Mouse (Mus musculus) cortical plate, adult 2 months (tissue): Measurements from ENCODE around the gene Mbnl2. TPM values are rescaled to one million over a fixed set of nuclear protein-coding genes. Genes with fewer than 3 reads are reported as not detected.

Experiments used
- H3K27ac ChIP-seq: fragments of 200-500 bp; 2 replicates; pipeline ENCODE4 v1.5.1; 2012; ENCODE audit warnings: low read length, control low read depth, inconsistent platforms; ENCODE audit not compliant: insufficient read depth
- H3K4me1 ChIP-seq: fragments of 200-500 bp; 2 replicates; pipeline ENCODE4 v1.6.1; 2011; ENCODE audit warnings: low read length; ENCODE audit not compliant: control insufficient read depth, insufficient read depth
- H3K4me3 ChIP-seq: fragments of 200-500 bp; 2 replicates; pipeline ENCODE4 v1.5.1; 2011; ENCODE audit warnings: mild to moderate bottlenecking, low read length, control low read depth; ENCODE audit not compliant: insufficient read depth
- CTCF ChIP-seq: fragments of 200-500 bp; IDR thresholded peaks from 2 replicates; pipeline ENCODE4 v1.5.1; 2011; ENCODE audit warnings: mild to moderate bottlenecking, control low read depth, low read length; ENCODE audit not compliant: insufficient read depth; ENCODE audit errors: extremely low read depth
- POLR2A ChIP-seq: fragments of 200-500 bp; IDR thresholded peaks from 2 replicates; pipeline ENCODE4 v1.6.1; 2011; ENCODE audit warnings: mild to moderate bottlenecking, low read length, control low read depth; ENCODE audit not compliant: insufficient read depth; ENCODE audit errors: extremely low read depth
- polyA plus RNA-seq: library from polyadenylated mRNA; depleted of rRNA; stranded (reverse); fragments of >200 nt; gene quantifications from 2 replicates; pipeline ENCODE4 v1.2.3, GENCODE M21; 2012

Gene Mbnl2
- polyA plus RNA-seq, 1 experiment: 148 TPM

GRCm38 (mm10) chr14:120271096-120271495 lies 4.4 kb upstream of the Mbnl2 start:
- TF ChIP-seq POLR2A (no peak), CTCF (no peak)
- Histone ChIP-seq H3K4me1 (no peaks in the 10 kb centered on the region), H3K27ac (no peak overlapping the region), H3K4me3 (no peak overlapping the region)

- Histone ChIP-seq H3K4me3 (no peak overlapping the region), H3K27ac (no peak overlapping the region), H3K4me1 (no peaks in the 10 kb centered on the region)
- no peak for TF ChIP-seq CTCF
- TF ChIP-seq POLR2A: no peak
Observed at GRCm38 (mm10) chr14:120273766-120274165, 1.7 kb upstream of the Mbnl2 start.

DNA sequence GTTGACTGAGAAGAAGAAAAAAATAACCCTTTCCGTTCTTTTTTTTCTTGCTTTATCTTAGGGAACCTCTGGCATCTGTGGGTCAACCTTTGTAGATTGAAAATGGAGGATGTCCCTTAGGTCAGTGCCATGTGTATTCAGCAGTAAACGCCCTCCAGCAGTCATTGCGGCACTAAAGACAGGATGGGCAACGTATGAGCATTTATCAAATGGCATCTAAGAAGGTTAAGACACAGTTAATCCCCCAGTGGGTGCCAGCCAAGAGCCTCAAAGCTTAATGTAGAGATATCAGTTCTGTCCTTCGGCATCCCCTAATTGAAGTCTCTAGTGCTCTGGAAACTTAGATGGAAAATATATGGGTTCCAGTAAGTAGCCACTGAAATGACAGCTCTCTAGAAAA lies 723 bp upstream of the Mbnl2 start:
- H3K27ac ChIP-seq: no peak overlapping the region
- peaks cover 4% of the 10 kb centered on the region for H3K4me1 ChIP-seq
- TF ChIP-seq CTCF (no peak), POLR2A (no peak)
- H3K4me3 ChIP-seq: peak overlapping the region; percentile 75

DNA sequence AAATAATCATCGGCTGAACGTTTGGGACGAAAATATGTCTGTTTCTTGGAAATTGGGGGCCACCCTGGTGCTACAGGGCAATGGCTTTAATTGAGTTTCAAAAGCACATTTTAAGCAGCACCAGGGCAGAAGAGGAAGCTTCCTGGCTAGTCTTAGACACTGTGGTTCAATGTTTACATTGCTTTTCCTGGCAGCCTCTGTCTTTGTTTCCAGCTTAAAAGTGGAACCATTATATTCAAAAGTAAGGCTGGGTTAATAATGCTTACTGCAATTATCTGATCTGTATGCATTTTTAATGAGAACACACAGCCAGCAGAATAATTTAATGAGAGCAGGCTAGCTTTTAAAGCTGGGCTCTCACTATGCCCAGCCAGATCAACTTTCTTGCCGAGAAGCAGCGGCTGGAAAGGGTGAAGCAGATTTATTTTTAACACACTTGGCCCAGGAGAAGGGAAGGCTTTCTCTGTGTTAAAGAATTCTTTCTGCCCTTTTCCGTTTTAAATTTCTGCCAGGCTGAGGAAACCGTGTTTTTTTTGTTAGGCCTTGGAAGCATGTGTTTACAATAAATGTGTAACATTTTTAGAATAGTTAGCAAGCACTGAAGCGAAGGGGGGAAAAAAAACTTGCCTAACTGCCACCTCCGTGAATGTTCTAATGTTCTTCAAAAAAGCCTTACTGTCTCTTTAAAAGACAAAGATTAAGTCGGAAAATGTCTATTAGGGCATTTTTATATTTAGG lies 1.0 kb downstream of the Mbnl2 start:
- no peak for TF ChIP-seq POLR2A
- TF ChIP-seq CTCF: no peak
- Histone ChIP-seq H3K27ac (peak overlapping the region; percentile 88), H3K4me3 (peak overlapping the region; percentile 75), H3K4me1 (peaks cover 8% of the 10 kb centered on the region)

GRCm38 (mm10) chr14:120277081-120277656 lies 1.7 kb downstream of the Mbnl2 start:
- H3K27ac ChIP-seq: peak overlapping the region; percentile 63
- H3K4me3 ChIP-seq: peak overlapping the region; percentile 75
- peaks cover 8% of the 10 kb centered on the region for H3K4me1 ChIP-seq
- TF ChIP-seq CTCF (no peak), POLR2A (no peak)

DNA sequence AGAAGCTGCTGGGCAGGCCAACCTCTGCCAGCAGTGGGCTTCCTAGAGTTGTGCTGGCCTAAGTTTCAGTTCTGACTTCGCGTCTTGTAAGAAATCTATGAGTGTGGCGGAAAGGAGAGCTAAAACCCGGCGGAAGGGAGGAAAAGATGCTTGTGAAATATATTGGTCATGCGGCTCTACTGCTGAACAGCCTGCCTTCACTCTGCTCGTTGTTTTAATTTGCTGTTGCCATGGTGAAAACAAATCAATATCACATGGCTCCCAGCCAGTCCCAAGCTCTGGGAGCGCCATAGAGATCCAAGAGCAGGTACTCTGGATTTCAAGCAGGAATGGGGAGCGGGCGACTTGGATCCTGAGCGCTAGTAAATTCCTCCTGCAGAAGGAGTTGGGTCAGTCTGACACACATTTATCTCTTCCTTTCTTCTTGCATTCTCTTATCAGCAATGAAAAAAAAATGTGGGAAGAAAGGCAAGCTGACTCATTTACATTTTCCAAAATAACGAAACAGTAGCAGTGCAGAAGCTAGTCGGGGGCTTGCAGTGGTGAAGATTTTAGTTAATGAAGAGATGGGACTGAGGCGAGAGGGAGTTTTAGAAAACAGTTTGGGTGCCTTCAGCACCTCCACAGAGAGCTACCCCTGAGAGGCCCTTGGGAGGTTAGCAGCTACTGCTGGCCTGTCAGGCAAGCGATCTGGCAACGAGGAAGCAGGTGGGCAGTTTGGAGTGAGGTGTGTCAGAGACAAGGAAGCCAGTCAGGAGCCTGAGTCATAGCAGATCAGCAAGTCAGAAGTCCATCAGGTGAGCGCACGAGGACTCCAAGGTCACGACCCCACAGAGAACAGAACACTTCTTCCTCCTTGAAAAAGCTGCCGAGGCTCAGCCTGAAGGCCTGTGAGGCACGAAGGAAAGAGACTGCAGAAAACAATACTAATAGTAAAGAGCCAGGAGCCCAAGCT lies 3.1 kb downstream of the Mbnl2 start:
- no peak for TF ChIP-seq POLR2A
- no peak for TF ChIP-seq CTCF
- peak overlapping the region; percentile 45; the same call in 1 of the 2 replicates for H3K27ac ChIP-seq
- peak overlapping the region; percentile 75 for H3K4me3 ChIP-seq
- peaks cover 10% of the 10 kb centered on the region for H3K4me1 ChIP-seq

DNA sequence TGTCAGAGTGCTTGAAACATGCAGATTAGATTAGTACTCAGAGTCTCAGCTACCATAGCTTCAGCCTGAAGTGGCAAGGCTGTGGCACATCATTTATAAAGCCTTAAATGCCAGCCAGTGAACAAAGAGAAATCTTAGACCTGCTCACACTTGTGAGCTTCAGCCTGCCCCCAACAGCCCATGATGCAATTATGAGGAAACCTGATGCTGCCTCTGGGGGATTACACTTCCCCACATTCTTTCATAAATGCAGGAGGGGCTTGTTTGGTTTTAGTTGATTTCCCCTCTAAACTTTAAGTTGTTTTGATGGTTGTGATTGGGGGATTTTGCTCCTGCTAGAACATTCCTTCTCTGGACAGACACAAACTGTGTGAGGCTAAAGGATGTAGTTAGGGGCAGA lies 4.7 kb downstream of the Mbnl2 start:
- TF ChIP-seq POLR2A (no peak), CTCF (no peak)
- H3K4me1 ChIP-seq: peaks cover 14% of the 10 kb centered on the region
- no peak overlapping the region for H3K4me3 ChIP-seq
- no peak overlapping the region for H3K27ac ChIP-seq

DNA sequence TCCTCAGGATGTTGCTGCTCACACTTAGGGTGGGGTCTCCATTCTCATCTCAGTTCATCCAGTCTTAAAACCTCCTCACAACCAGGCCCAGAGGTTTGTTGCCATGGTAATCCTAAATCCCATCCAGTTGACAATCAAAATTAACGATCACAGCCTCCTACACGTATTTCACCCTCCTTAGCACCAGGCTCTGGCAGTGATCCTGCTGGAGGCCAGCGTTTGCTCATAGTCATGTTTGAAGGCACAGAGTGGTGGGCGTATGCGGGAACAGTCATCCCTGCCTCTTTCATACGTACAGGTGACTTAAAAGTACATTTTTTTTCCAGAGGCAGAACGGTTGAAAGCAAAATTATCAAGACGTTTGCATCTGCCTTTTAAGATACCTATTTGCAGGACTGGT lies 8.3 kb downstream of the Mbnl2 start:
- no peak overlapping the region for H3K4me3 ChIP-seq
- no peak overlapping the region for H3K27ac ChIP-seq
- TF ChIP-seq CTCF (no peak), POLR2A (no peak)
- H3K4me1 ChIP-seq: peaks cover 32% of the 10 kb centered on the region

DNA sequence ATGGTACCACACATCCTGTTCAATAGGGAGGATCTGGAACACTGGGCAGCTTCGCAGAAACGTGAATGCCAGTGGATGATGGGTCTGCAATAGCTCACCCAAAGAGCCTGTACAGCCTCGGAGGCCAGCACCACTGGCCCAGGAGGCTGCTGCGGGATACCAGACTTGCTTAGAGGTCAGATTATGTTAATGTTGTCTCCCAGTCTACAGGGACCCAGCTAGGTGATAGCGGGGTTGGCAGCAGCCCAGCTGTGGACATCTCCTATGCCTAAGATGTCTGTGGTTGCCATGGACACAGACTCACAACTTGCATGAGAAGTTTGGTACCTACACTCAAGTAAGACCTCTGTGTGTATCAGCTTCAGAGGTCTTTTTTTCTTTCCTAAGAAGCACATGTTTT lies 9.0 kb downstream of the Mbnl2 start:
- Histone ChIP-seq H3K27ac (no peak overlapping the region), H3K4me1 (peaks cover 34% of the 10 kb centered on the region), H3K4me3 (no peak overlapping the region)
- TF ChIP-seq CTCF (no peak), POLR2A (no peak)
